Mouse (Mus musculus) thymus, postnatal 14 days (tissue): Measurements from ENCODE around the gene Uncx.

ENCODE experiments used
- DNase-seq: peaks from one replicate; pipeline ENCODE4 v3.0.0; 2021

Uncx gene

GRCm38 (mm10) chr5:139543650-139544270, 466 bp downstream of the Uncx start:
- no peak for DNase-seq

GRCm38 (mm10) chr5:139544271-139545135, 1.2 kb downstream of the Uncx start:
- no peak for DNase-seq

- no peak for DNase-seq
These were observed 1.9 kb downstream of the Uncx start for GRCm38 (mm10) chr5:139545221-139545620.

GRCm38 (mm10) chr5:139545673-139546335, 2.5 kb downstream of the Uncx start:
- no peak for DNase-seq

GRCm38 (mm10) chr5:139546336-139546770, 3.1 kb downstream of the Uncx start:
- no peak for DNase-seq

- no peak for DNase-seq
These were observed 3.6 kb downstream of the Uncx start for GRCm38 (mm10) chr5:139546771-139547420.

GRCm38 (mm10) chr5:139547421-139547931, 4.2 kb downstream of the Uncx start:
- DNase-seq = no peak

- DNase-seq = no peak
These were observed 10.4 kb downstream of the Uncx start for GRCm38 (mm10) chr5:139553446-139554273.

GRCm38 (mm10) chr5:139554478-139555335, 11.4 kb downstream of the Uncx start:
- DNase-seq = no peak

GRCm38 (mm10) chr5:139555476-139556115, 12.3 kb downstream of the Uncx start:
- DNase-seq = no peak

GRCm38 (mm10) chr5:139556116-139556678, 12.9 kb downstream of the Uncx start:
- DNase-seq = no peak

- DNase-seq = no peak
These were observed 13.8 kb downstream of the Uncx start for GRCm38 (mm10) chr5:139557079-139557478.

- DNase-seq = no peak
These were observed 14.5 kb downstream of the Uncx start for GRCm38 (mm10) chr5:139557531-139558467.

- DNase-seq = no peak
These were observed 15.1 kb downstream of the Uncx start for GRCm38 (mm10) chr5:139558468-139558804.

- DNase-seq = no peak
These were observed 15.8 kb downstream of the Uncx start for GRCm38 (mm10) chr5:139558917-139559660.

GRCm38 (mm10) chr5:139559782-139560181, 16.5 kb downstream of the Uncx start:
- no peak for DNase-seq

- DNase-seq = no peak
These were observed 18.2 kb downstream of the Uncx start for GRCm38 (mm10) chr5:139561363-139562001.

- no peak for DNase-seq
These were observed 21.4 kb downstream of the Uncx start for GRCm38 (mm10) chr5:139564663-139565062.
